Mouse (Mus musculus) thymus, adult 18-20 months (tissue): Measurements from ENCODE around the gene Ranbp6.

Experiments used
- DNase-seq, 2 experiments: peaks; one replicate each; pipeline ENCODE4 v3.0.0; 2022; ENCODE audit warnings: mixed read lengths in 2 of 2

Gene Ranbp6

DNA sequence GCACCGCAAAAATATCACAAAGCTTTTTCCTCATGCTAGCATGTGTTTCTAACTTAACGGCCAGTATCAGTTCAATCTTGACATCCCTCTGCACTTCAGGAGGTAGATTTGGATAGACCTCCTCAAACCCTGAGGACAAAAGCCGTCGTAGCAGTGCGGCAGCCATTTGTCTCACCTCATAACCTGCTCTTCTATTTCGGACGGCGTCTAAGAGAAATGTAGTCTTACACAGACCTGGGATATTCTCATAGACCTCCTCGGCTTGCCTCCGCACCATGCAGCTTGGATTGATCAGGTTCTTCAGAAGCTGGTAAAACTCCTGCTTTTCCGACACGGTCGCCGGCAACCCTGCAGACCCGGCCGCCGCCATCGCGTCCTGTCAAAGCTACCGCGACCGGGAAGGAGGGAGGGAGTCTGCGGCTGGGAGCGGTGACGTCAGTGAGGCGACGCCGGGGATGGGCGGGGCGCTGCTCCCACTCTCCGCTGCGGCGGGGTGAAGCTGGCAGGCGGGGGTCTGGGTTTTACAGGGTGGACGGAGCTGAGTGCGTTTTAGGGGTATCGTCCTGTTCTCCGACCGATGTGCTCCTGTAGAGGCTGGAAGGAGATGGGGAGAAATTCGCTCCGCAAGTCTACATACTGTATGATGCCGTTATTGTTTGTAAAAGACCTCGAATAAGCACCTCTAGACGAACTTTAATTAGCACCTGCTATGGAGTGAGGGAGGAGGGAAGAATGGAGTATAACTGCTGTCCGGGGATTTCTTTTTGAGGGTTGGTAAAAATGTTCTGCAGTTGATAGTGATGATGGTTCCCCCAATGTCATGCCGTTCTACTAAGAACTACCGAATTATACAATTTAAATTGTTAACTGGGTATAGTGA lies at the start of gene Ranbp6:
Gene Ranbp6 (minus strand): TSS at position 394 of the 880 bp plus-strand sequence.
- peak; percentile 85 to 86 for DNase-seq

DNA sequence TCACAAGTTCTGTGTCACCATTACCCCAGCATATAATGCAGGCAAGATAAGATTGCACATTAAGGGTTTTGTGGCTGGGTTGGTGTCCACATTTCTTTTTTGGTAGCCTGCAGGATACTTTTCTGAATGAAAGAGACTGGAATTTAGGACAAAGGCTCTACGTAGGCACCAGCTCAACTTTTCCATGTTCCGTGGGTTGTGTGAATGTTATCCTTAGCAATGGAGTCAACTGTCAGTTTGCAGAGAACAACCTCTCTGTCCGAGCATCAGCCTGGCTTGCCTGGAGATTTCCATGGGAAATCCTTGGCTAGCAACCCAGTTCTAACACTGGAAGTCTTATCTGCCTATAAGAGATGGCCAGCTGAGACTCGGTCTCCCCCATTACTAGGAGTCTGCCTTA lies 48.0 kb upstream of the Ranbp6 start:
- no peak for DNase-seq

DNA sequence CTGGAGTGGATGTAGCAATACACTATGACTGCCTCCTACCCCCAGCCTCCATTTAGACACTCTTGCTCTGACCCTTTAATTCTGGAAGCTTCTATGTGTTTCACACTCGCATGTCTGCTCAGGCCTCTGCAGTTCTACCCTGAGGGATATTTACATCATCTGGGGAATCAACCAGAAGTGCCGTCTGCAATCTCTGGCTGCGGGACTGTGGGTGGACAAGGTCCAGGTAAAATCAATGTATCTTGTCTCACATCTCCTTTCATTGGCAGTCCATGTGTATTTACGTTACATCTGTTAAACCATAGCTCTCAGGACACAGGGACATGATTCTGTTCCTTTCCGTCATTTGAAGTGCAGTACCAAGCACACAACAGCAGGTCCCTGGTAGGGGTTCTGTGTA lies 44.5 kb upstream of the Ranbp6 start:
- DNase-seq: no peak

DNA sequence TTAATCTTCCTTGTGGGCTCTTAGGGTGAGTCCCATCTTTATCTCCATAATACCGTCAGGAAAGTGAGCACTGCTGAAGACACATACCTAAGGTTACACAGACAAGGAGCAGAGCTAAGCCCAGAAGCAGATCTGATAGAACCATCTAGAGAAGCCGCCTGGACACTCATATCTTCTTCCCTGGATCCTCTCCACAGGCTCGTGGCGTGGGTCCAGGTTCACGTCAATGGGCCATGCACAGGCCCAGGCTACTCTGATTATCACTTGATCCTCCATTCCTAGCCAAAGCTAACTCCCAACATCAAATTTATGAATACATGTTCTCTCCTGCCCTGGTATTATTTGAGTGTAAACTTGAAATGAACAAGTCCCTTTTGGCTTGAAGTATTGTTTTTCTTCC lies 40.9 kb upstream of the Ranbp6 start:
- no peak for DNase-seq

DNA sequence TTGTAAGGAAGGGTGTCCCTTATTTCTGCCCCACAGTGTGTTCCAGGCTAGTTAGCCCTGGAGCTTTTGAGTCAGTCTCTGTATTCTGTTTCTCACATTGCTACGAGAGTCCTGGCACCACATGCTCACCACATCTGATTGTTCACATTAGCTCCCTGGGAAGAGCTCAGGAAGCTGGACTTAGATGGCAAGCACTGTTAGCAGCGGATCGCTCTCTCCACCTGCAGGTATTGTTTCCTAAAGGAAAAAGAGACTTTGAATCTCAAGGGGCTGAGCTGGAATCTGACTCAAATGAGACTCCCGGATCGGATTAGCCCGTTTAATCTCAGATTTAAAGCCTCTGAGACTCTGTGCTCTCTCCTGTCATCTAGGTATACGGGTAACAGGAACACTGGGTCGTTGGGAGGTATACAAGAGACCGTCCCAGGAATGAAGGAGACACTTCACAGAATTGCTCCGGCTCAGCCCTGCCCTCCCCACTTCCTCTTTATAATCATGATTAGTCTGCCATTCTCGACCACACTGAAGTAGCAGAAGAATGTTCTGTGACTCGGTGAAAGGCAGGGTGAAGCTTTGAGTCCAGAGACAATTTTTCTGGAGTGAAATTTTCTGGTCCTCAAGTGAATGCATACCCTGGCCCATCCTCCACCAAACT lies 38.4 kb upstream of the Ranbp6 start:
- DNase-seq: no peak

DNA sequence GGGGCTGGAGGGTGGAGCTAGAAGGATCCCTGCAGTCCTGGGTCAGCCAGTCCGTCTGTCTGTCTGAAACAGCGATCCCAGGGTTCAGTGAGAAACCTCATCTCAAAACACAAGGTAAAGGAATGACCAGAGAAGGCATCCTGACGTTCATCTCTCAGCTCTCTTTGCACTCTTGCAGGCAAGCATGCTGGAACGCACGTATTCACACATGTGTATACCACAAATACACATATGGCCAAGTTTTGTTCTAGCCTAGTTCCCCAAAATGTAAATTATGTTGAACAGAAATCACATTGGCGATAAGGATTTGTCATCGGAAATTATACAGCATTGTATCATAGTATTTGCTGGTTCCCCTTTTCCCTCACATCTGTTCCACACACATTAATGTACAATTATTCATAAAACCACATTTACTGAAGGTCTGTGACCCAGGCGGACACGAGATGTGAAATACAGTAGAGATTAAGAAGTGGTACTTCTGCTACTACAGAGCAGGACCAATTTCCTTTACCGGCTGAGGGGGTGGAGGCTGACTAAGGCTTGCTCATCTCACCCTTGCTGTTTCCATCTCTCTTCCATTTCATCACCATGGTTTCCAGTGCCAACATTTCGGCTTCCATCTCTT lies 37.3 kb upstream of the Ranbp6 start:
- DNase-seq: no peak

DNA sequence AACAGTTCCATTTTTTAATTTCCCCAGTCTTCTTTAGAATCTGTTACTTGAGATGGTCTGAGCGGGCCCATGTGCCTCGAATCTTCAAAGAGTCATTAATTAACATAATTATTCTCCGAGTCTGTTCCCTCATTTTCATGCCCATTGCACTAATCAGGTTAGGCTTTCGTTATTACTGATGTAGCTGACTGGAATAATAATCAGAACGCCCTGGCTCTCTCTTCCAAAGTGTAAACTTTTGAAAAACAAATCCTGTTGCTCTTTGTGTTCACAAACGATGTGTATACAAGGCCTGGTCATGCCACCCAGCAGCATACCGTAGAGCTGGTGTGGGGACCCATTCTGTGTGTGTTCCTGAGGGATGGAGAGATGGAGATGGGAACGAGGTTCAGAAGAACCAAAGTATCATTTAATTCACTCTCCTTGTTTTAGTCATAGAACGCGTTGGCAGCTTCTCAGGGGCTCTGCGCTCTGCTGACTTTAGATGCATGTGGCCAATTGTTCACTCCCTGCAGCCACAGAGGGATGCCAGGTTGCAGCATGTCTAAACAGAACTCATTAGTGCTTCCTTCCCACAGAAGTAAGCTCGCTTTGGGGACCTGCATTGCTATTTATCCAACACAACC lies 31.4 kb upstream of the Ranbp6 start:
- DNase-seq: no peak

DNA sequence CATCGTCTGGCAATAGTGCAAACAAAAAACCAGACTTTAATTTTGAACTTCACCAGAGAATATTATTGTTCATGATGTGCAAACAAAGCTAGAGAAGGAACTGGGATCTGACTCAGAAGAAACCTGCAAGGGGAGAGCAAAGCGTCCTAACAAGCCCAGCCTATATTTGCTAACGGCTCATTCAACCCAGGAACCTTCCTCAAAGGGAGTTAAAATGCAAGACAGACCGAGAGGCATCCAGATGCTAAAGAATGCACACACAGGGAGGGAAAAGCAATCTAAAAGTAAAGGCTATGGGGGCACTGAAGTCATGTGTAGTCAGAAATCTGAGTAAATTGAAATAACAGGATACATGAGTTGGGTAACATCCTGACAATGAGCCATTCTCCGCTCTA lies 30.9 kb upstream of the Ranbp6 start:
- DNase-seq: no peak

DNA sequence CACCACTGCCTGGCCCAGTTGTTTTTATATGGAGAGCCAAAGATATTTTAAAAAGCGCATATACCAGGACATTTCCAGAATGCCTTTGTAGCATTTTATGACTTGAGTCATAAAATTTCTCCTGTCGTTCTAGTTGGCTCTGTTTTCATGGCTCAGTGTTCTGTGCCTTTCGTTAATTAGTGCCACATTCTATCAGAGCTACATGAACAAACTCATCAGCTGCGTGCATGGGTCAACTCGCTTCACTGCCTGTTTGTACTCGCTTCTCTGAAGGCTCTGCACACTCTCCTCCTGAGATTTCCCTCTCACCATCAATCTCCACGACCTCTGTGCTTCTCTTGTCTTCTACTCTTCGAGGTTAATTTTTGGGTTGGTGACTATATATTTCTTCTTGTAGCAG lies 30.2 kb upstream of the Ranbp6 start:
- no peak for DNase-seq

DNA sequence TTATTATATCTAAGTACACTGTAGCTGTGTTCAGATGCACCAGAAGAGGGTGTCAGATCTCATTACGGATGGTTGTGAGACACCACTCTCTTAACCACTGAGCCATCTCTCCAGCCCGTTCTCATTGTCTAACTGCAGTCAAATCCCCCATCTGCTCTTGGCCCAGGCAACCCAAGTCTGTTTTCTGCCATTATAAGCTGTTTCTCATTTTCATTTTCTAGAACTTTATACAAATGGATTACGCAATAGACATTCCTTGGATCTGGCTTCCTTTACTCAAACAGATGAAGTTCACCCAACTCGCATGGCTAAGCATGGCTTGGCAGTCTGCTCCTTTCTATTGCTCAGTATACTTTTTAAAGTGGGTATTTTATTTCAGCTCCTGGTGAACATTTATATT lies 27.9 kb upstream of the Ranbp6 start:
- DNase-seq: no peak

DNA sequence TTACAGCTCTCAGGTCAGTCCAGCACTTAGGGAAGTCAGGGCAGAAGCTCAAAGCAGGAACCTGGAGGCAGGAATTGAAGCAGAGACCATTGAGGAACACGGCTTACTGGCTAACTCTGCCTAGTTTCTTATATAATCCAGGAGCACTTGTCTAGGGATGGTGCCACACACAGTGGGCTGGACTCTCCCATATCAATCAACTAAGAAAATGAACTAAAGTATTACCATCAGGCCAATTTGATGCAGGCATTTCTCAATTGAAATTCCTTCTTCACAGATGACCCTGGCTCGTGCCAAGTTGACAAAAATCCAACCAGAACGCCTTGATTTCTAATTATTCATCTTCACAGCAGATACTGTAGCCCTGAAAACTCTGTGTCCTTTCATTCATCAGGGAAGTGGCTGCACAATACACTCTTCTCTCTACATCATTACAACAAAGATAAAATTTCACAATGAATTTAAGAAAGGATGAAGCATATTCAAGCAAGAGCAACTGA lies 25.9 kb upstream of the Ranbp6 start:
- no peak for DNase-seq

DNA sequence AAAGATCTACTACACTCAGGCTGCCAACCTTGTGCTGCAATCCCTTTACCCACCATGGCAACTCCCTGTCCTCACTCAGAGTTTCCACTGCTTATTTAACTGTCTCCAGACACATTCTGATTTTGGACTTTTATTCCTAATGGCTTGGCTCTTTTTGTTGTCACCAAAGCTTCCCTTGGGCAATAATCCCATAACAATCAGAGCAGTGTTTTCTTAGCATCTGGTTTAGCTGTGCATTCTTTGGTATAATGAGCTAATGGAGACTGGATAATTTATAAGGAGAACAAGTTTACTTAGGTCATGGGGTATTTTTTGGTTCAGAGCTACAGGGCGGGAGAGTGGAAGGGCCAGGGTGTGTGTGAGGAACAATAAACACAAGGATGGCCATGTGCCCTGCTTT lies 25.4 kb upstream of the Ranbp6 start:
- no peak for DNase-seq

DNA sequence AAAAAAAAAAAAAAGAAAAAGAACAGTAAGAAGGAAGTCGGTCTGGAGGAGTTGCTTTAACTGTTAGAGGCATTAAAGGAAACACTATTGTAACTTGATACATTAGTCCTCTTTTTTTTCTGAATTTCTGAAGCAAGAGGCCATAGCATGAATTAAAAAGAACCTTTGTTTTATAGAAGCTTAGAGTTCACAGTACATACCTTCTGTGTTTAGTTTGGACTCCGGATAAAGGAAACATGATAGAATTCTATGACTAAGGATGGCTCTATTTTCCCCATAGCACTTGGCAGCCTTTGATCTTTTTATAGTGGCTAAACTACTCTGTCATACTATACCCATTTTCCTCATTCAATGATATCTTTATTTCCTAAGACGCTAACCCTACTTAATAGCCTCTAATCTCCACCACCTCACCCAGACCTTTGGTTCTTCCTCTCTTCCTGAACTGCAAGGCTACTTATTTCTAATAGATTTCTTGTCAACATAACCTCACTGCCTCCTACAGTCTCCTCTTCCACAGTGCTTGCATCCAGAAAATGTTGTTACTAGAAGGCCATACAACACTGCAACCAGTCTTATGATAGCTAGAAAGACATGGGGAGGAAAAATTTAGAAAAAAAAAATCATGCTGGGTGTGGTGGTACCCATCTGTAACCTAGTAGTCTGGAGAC lies 22.7 kb upstream of the Ranbp6 start:
- no peak for DNase-seq

DNA sequence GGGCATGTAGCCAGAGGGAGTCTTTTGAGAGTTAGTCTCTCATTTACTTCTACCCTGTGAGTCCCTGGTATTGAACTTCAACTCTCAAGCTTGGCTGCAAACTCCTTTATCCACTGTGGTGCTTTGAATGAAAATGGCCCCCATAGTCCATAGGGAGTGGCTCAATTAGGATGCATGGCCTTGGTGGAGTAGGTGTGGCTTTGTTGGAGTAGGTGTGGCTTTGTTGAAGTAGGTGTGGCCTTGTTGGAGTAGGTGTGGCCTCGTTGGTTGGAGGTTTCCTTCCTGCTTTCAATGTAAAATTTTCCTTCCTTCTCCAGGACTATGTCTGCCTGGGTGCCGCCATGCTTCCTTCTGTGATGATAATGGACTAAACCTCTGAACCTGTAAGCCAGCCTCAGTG lies 18.1 kb upstream of the Ranbp6 start:
- no peak for DNase-seq

DNA sequence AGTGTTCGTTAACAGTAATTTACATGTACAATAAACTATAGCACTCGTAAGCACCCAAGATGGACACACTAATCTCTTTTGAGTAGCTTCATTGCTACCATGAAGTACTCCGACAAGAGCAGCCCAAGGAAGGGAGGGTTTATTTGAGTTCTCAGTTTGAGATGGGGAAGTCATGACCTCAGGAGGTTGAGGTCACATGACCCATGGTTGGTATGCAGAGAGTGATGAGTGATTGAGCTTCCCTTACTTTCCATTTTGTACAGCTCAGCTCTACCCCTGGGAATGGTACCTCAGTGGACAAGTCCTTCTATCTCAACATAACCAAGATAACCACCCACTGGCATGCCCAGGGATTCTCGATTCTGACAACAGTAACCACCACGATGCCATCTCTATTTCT lies 15.8 kb upstream of the Ranbp6 start:
- DNase-seq: no peak

DNA sequence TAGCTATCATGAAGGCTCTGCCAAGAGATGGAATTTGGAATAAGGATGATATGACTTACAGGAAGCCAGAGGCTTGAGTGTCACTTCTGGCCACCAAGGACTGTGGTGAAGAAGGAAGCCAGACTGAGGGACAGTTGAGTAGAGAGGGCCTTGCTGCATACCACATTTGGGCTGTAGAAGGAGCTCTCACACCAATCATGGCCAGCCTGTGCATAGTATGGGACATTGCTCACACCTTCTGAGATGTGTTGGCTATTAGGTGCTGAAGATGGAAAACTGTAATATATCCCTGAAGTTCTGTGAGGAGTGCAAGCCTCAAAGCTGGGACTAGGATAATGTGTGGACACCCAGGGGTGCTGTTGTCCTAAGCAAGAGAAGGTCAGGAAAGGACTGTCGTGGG lies 13.9 kb upstream of the Ranbp6 start:
- no peak for DNase-seq

DNA sequence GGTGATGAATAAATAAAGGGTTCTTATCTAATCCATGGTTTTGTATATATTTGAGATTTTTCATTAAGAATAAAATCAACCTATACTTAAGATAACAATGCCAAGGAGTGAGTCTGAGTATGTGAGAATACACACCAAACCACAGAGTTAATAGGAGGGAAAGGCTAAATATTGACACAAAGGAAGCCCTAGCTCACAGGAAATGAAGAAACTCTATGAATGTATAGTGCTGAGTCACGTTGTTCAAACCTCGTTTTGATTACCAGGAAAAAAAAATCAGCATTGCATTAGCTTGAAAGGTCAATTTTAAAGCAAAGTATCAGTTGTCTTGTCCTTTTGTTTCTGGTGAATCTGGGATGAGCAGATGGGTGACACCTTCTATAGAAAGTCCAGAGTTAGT lies 12.2 kb upstream of the Ranbp6 start:
- no peak for DNase-seq

DNA sequence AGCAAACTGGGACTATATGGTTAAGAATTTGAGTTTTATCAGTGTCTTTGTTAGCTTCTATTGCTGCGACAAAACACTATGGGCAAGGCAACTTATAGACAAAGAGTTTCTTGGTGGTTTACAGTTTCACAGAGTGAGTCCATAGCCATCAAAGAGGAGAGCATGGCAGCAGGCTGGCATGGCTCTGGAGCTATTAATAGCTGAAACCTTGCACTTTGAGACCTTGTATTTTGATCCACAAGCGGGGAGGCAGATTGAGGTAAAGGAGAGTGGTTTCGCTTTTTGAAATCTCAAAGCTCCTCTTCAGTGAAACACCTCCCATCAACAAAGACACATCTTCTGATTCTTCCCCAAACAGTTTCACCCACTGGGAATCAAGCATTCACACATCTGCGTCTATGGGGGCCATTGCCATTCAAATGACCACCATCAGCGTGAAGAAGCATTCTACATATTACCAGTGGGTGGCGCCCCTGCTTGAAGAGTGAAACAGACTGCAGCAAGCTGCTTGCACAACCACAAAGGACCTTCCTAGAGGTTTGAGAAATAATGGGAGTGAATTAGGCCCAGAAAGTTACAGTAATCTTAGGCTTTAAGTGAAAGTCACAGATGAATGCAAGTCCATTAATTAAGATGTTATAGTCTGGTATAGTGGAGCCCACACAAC lies 11.4 kb upstream of the Ranbp6 start:
- peak in 1 of 2 experiments; percentile 8 for DNase-seq

DNA sequence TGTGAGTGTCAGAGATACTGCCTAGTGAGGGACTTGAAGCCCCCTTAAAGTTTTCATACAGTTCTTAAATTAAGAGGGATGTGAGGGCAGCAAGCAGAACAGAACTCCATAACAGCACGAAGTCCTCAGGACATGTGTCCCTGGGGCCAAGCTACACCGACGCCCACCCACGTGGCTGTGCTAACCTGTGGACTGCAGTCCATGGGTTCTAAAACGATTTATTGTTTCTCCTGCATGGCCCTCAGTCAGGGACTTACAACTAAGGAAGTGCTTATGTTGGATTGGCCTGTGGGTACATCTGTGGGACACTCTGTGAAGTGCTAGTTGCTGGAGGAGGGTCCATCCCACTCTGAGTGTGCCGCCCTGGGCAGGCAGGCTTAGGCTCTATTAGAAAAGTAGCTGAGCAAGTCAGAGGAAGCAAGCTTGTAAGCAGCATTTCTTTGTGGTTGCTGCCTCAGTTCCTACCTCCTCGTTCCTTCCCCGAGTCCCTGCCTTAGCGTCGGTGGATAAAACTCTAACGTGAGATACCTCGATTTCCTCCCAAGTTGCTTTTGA lies 10.8 kb upstream of the Ranbp6 start:
- no peak for DNase-seq

DNA sequence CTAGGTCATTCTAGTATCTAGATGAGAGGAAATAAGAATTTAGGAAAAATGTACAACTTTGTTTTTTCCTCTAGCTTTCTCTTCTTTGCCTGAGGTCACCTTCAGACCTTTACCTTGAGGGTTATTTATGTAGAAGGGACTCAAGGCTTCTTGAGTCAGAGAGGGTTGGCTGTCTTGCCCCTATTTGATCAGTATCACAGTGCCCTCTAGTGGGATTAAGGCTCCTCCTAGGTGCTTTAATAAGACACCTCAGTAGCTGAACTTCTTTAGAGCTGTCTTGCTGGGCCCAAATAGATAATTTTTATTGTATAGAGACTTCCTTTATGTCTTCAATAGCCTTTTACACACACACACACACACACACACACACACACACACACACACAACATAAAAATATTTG lies 8.2 kb upstream of the Ranbp6 start:
- no peak for DNase-seq

DNA sequence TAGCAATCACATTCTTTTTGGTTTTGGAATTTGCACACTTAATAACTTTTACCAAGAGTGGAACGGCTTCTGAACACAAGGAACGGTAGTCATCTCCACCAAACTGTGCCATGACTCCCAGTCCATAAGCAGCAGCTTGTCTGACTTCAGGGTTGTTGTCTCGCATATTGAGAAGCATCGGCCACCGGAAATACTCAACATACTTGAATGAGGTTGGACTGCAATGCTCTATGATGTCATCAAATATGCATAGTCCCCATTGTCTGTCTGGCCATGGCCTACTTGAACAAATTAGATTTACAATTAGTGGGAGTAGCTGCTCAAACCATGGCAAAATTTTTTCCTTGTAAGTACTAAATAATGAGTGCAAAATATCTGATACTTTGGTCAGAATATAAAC lies 2.8 kb downstream of the Ranbp6 start:
- no peak for DNase-seq
